Mouse (Mus musculus): ENCODE results near the gene Pde8a.

DNA sequence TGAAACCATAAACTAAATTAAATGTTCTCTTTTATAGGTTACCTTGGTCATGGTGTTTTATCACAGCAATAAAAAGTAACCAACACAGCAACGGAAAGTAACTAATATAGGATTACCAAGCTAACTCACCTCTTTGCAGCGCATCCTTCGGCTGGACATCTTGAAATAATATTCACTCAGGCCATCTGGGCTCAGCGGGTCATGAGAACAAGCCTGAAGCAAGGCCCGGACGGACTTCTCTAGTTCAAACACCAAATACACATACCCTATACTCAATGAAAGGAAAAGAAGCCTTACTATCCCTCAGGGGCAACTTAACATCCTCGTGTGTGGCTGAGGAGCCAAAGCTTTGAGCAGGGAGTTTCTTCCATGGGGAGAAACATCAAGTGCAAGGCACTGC, 142.3 kb downstream of the Pde8a start:
- TF ChIP-seq EP300 (IDR thresholded peaks at IDR 0.05) (no peak), CTCF (IDR thresholded peaks at IDR 0.05) (no peak)

Data from lung, postnatal 0 days (tissue).